Mouse (Mus musculus): ENCODE results near the gene E2f4.
"Not testable (repeated sequence)": the region's sequence is repeated elsewhere in the genome, so short reads cannot be mapped to it uniquely, and the experiment has no call there.

E2f4 gene

GRCm38 (mm10) chr8:105269461-105269947, 28.0 kb upstream of the E2f4 start, which contains the start of gene Hsf4:
Hsf4 (plus strand) TSS chr8:105269801.
- peak; percentile 36 for DNase-seq

DNA sequence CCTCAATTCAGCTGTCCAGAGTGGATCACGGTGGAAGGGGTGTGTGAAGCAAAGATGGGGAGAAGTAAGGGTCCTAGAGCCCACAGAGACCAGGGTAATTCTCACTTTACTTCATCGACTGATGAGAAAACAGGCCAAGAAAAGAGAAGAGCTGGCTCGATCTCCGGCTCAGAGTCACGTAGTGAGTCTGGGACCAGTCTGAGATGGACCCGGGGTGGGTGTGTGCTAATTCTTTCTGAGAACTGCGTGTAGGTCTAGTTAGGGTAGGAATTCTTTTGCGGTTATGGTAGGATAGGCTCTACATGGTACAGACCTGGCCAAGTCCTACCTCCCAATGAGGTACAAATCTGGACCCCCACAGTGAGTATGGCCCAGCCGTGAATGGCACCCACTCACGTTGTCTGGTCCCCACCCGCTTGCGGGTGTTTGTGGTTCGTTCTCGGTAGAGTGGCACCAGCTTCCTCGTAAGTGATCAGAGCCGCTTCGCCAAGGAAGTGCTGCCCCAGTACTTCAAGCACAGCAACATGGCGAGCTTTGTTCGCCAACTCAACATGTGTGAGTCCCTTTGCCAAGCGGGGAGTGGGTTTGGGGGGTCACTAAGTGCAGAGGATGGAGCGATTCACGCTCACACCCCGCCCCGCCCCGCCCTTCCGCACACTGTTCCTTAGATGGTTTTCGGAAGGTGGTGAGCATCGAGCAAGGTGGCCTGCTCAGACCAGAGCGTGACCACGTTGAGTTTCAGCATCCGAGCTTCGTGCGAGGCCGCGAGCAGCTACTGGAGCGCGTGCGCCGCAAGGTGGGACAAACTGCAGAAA, 27.2 kb upstream of the E2f4 start:
- DNase-seq: peak; percentile 26

- peak; percentile 38 for DNase-seq
These were observed 26.6 kb upstream of the E2f4 start for GRCm38 (mm10) chr8:105270916-105271186.

DNA sequence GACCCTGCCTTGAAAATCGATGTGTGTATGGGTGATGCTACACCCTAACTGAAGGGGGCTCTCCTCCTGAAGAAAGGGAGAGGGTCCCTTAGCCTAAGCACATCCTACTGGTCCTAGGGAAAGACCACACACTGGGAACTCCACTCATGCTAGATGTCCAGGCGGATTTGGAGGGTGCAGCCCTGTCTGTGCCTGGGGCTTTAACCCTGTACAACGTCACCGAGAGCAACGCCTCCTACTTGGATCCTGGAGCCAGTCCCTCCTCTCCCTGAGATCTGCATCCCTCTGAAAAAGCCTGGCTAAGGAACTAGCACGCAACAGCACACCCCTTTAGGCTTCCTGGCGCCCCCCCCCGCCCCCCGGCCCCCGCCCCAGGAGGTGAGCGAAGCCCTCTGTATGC, 22.1 kb upstream of the E2f4 start:
- no peak for DNase-seq

GRCm38 (mm10) chr8:105275840-105276239, 21.6 kb upstream of the E2f4 start, which contains the start of gene Nol3:
Nol3 (plus strand) TSS chr8:105276140.
- DNase-seq: no peak

DNA sequence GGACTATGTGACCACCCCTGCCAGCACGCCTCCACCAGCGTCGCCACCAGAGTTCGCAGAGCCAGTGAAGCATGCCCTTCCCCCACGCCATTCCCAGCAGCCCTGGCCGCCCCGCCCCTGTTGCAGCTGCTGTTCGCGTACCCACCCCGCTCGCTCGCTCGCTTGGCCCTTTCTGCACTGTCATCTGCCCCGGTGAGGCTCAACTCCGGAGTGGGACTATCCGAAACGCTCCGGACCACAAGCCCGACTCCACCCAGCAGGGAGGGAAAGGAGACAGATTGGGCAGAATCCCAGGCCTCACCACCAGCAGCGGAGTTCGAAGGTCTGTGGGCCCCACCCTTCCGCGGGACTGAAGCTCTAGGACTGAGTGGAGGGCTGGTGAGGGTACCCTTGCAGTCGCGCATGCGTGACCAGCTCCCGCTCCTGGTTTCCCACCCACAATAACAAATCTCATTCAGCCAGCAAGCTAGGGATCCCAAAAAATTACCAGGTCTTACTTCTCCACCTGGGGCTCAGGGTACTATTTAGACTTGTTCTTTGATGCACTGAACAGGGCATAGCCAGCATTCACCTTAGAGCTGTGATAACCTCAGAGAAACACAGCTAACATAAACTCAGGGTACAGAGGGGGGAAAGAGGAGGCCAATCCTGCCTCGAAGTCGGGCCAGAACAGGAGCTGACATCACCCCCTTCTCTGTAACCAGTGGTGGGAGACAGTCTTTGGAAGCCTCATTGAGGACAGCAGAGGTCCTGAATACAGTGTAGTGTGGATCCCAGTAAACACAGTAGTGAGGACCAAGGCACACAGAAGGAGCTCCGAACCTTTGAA, 21.0 kb upstream of the E2f4 start:
- peak; percentile 73 for DNase-seq

DNA sequence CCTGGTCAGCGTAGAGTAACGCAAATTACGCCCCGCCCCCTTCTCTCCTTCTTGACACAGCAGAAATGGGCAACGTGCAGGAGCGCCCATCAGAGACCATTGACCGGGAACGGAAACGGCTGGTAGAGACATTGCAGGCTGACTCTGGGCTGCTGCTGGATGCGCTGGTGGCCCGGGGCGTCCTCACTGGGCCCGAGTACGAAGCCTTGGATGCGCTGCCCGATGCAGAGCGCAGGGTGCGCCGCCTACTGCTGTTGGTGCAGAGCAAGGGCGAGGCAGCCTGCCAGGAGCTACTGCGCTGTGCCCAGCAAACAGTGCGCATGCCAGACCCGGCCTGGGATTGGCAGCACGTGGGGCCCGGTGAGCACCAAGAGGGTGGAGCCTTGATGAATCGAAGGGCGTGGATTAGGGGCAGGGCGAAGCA, 18.5 kb upstream of the E2f4 start:
- DNase-seq: peak; percentile 55

- no peak for DNase-seq
These were observed 16.9 kb upstream of the E2f4 start for GRCm38 (mm10) chr8:105280567-105280966.

DNA sequence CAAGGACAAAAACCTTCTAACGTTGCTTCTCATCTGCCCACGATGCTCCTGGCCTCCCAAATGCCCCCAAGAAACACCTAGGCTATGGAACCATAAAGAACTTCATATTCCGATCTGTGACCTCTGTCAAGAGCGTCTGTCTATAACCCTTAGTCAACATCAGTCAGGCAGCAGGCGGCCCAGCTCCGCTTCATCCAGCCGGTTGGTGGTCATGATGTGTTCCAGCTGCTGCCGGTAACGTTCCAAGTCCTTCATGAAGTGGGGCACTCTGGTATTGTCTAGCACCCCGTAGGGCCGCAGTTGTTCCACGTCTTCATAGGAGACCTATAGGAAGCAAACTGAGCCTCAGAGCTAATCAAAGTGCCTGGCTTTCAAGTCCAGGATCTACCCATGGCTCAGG, 15.6 kb upstream of the E2f4 start:
- DNase-seq: no peak

DNA sequence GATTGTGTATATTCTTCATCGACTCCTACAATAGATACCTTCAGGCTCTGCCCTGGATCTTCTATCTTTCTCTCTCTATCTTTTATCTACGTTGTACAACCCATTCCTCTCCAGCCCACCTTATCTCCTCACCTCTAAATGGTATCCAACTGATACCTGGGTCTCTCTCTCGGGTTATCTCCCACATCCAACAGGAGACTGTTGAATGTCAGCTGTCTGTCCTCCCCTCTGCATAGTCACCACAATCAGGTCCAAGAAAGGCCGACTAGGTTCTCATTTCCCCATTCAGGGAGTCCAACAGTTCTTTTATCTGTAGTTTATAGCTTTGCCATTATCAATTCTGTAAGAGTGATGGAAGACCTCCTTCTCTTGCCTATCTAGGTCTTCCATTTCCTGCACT, 15.2 kb upstream of the E2f4 start:
- DNase-seq: no peak

- peak; percentile 83 for DNase-seq
These were observed 14.4 kb upstream of the E2f4 start for GRCm38 (mm10) chr8:105283074-105283473.

GRCm38 (mm10) chr8:105285514-105285913, 11.9 kb upstream of the E2f4 start:
- no peak for DNase-seq

GRCm38 (mm10) chr8:105286907-105287306, 10.6 kb upstream of the E2f4 start:
- no peak for DNase-seq

DNA sequence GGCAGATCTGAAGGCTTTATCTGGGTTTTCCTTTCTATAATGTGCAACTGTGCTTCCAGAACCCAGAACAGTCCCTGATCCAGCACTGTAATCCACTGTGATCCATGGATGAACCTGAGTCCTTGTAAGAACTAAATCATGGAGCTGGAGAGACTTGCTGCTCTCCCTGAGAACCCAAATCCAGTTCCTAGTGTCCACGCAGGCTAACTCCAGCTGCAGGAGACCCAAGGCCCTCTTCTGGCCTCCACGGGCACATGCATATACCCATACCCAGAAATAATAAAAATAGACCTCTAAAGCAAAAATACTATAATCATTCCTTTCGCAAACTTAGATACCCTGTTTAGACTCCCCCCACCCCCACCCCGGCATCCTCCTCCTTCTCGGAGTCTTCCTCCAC, 9.2 kb upstream of the E2f4 start:
- DNase-seq: no peak

DNA sequence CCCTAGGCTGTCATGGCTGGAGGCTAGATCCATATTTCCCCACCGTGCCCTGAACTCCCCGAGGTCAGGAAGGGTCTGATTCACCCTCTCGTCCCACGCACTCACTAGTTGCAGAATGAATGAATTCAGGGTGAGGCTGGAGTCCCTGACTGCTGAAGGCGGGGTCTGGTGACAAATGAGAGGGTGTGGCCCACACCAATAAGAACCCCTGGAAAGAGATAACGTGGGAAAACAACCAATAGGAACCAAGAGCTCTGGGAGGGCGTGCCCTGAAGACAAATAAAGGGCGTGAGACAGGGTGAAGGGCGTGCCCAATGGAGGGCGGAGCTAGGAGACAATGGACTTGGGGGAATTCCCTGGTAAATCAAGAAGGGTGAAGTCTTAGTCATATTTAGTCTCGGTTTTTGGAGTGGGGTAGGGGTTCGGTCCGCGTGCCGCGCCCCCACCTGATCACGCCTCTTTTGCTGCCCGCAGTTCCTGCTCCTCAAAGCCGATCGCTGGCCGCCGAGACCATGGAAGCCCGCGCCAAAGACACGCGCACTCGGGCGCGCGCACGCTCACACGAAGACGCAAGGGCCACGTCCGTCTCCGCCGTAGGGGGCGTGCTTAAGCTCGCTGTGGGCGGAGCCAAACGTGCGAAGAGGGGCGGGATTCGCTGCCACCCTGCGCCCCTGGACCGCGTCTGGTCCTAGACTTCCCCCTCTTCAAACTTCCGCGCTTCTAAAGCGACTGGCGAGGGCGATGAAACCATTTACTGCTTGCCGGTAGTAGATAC, 8.3 kb upstream of the E2f4 start:
- DNase-seq: peak; percentile 99

DNA sequence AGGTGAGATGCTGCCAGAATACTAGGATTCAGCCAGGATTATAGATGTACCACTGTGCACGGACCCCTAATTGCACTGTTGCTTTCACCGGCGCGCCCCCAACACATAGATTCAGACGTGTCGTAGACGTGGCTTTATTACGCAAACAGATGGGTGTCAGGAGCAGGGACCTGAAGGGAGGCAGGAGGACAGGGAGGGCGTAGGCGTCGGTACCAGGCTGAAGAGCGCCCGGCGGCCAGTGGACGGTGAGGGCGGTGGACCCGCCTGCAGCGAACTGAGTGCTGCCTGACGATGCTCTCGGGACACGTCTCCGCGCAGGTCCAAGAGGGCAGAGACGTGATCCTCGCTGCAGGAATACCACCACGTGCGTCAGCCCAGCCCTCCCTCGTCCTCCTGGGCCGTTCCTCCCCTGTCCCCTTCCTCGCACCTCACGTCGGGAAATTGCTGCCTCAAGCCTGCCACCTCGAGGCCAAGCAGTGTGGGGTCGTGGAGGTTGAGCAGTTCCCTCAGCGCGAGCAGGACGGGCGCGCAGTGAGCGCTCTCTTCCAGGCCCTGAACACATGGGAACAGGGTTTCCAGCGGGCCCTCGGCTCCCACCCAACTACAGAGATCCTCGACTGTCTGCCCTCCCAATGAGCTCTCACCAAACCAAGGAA, 7.5 kb upstream of the E2f4 start, which contains the start of gene 4931428F04Rik:
4931428F04Rik (minus strand) TSS at position 60 of the 656 bp plus-strand sequence.
- DNase-seq: peak; percentile 77

GRCm38 (mm10) chr8:105290554-105291314, 6.7 kb upstream of the E2f4 start:
- peak; percentile 98 for DNase-seq

DNA sequence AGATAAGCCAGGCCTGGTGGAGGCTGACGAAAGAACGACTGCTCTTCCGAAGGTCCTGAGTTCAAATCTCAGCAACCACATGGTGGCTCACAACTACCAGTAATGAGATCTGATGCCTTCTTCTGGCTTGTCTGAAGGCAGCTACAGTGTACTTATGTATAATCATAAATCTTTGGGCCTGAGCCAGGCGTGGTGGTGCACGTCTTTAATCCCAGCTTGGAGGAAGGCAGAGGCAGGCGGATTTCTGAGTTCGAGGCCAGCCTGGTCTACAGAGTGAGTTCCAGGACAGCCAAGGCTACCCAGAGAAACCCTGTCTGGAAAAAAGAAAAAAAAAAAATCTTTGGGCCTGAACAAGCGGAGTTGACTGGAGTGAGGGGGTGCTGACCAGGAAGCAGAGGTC, 6.1 kb upstream of the E2f4 start:
- not testable (repeated sequence) for DNase-seq

GRCm38 (mm10) chr8:105291802-105292201, 5.7 kb upstream of the E2f4 start:
- not testable (repeated sequence) for DNase-seq

GRCm38 (mm10) chr8:105292471-105292870, 5.0 kb upstream of the E2f4 start:
- DNase-seq: no peak

DNA sequence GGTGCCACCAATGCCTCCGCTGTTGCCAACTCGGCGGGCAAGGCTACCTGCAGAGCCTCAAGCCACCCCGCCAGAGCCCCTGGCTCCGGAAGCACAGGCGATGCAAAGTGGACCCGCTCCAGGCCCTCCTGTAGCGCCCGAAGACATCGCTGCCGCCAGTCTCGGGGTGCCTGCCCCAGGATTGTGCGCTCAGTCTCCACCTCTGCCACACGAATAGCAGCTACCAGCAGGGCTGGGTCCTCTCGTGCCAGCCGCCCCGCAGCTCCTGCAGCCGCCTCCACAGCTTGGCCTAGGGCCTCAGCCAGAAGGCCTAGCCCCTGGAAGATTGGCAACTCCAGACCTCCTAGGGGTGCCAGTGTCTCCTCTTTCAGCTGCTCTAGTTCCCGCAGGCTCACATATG, 4.1 kb upstream of the E2f4 start:
- DNase-seq: no peak

GRCm38 (mm10) chr8:105294776-105295175, 2.7 kb upstream of the E2f4 start:
- no peak for DNase-seq
